Comparison of ENCODE assay signal across 10 mouse cellular contexts in the genomic region with DNA sequence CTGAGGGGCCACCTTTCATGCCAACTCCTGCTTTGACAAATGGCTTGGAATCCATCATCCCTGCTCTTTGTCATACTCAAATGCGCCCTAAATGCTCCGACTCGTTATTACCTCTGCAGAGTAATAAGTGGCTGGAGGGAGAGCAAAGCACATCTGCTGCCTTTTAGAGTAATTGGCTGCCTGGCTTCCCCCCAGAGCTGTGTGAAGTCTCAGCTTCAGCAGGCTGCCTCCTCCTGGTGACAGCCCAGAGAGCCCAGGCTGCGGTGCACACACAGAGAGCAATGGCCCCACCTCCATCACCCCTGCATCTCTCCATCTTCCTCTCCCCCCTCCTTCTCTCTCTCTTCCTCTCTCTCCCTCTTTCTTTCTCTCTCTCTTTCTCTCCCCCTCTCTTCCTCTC. TPM values are rescaled to one million over a fixed set of nuclear protein-coding genes. Genes with fewer than 3 reads are reported as not detected.
DNase-seq lines count a peak whose midpoint lies in the region; ATAC-seq lines count a peak whose summit lies in the region.
"Had no signal": no experiment of that assay in that cellular context is flagged by ENCODE, and none has a peak within 500 bp of the region (broad histone marks: within the 10 kb centered on the region; RNA-seq: fewer than 3 reads in every experiment).

No protein-coding gene starts in this region.

- DNase-seq in left cerebral cortex, postnatal 4 days: peak; percentile 37
- DNase-seq in left cerebral cortex, adult 11 months (ENCODE audit: low spot score): no peak
- peak; percentile 80 for DNase-seq in embryonic facial prominence, embryonic 14.5 days (ENCODE audit: low spot score)
- peak; percentile 64 for DNase-seq in limb, embryonic 10.5 days (ENCODE audit: low spot score)
- DNase-seq in layer of hippocampus, postnatal 36 days: no peak
- DNase-seq in layer of hippocampus, postnatal 25 days (ENCODE audit: extremely low spot score in 1 of 2, low spot score in 1 of 2): no peak

- no peak overlapping the region for H3K9ac ChIP-seq in embryonic facial prominence, embryonic 14.5 days (ENCODE audit: low read depth, low read length)
- no peak overlapping the region for H3K9ac ChIP-seq in stomach, embryonic 14.5 days (replicated peaks; ENCODE audit: low read depth, low read length)
- H3K9ac ChIP-seq in intestine, embryonic 15.5 days: no peak overlapping the region

- H3K4me2 ChIP-seq in embryonic facial prominence, embryonic 14.5 days (ENCODE audit: low read depth, low read length): peak overlapping the region; percentile 7; the same call in 1 of the 2 replicates
- H3K4me2 ChIP-seq in stomach, embryonic 14.5 days (replicated peaks; ENCODE audit: low read depth, low read length): no peak overlapping the region
- no peak overlapping the region for H3K4me2 ChIP-seq in intestine, embryonic 15.5 days (replicated peaks)

- no peak overlapping the region for H3K27ac ChIP-seq in embryonic facial prominence, embryonic 14.5 days (replicated peaks; ENCODE audit: low read depth, low read length)
- no peak overlapping the region; the same call in none of the 2 replicates for H3K27ac ChIP-seq in limb, embryonic 10.5 days
- H3K27ac ChIP-seq in stomach, embryonic 14.5 days (ENCODE audit: low read length): no peak overlapping the region
- H3K27ac ChIP-seq in intestine, embryonic 15.5 days: no peak overlapping the region

- ATAC-seq in embryonic facial prominence, embryonic 14.5 days (ENCODE audit: low read depth): peak; percentile 83
- 0 out of 2 replicates have a peak, but pooled peaks have one; percentile 43 for ATAC-seq in stomach, embryonic 14.5 days (ENCODE audit: insufficient number of reproducible peaks, insufficient read depth, low FRiP score, low read depth)
- ATAC-seq in intestine, embryonic 15.5 days: no peak

- intact Hi-C loops in left cerebral cortex, postnatal 4 days (cut with DNase I): no loop called here

- no peaks in the 10 kb centered on the region for H3K27me3 ChIP-seq in embryonic facial prominence, embryonic 14.5 days (replicated peaks; ENCODE audit: control insufficient read depth, insufficient read depth, low read length)
- H3K27me3 ChIP-seq in limb, embryonic 10.5 days (ENCODE audit: low read depth, poor library complexity, severe bottlenecking): peaks cover 22% of the 10 kb centered on the region
- H3K27me3 ChIP-seq in stomach, embryonic 14.5 days (ENCODE audit: control insufficient read depth, insufficient read depth, low read length): no peaks in the 10 kb centered on the region
- no peaks in the 10 kb centered on the region for H3K27me3 ChIP-seq in intestine, embryonic 15.5 days (replicated peaks)

- H3K4me1 ChIP-seq in embryonic facial prominence, embryonic 14.5 days (ENCODE audit: control insufficient read depth, insufficient read depth, low read length): peaks cover 8% of the 10 kb centered on the region; the same call in 1 of the 2 replicates
- H3K4me1 ChIP-seq in limb, embryonic 10.5 days: peaks cover 43% of the 10 kb centered on the region
- H3K4me1 ChIP-seq in stomach, embryonic 14.5 days (ENCODE audit: control insufficient read depth, insufficient read depth, low read length): peaks cover 21% of the 10 kb centered on the region; the same call in 1 of the 2 replicates
- peaks cover 6% of the 10 kb centered on the region; the same call in 1 of the 2 replicates for H3K4me1 ChIP-seq in intestine, embryonic 15.5 days (replicated peaks)

- H3K9me3 ChIP-seq in embryonic facial prominence, embryonic 14.5 days (ENCODE audit: control insufficient read depth, low read length): no peaks in the 10 kb centered on the region
- no peaks in the 10 kb centered on the region for H3K9me3 ChIP-seq in limb, embryonic 10.5 days (replicated peaks)
- no peaks in the 10 kb centered on the region for H3K9me3 ChIP-seq in stomach, embryonic 14.5 days (ENCODE audit: control insufficient read depth, low read depth, low read length)
- no peaks in the 10 kb centered on the region for H3K9me3 ChIP-seq in intestine, embryonic 15.5 days
- H3K9me3 ChIP-seq: megakaryocyte, embryonic 14.5 days had no signal

- H3K36me3 ChIP-seq in embryonic facial prominence, embryonic 14.5 days (ENCODE audit: control insufficient read depth, insufficient read depth, low read length): no peaks in the 10 kb centered on the region
- no peaks in the 10 kb centered on the region for H3K36me3 ChIP-seq in limb, embryonic 10.5 days
- no peaks in the 10 kb centered on the region for H3K36me3 ChIP-seq in stomach, embryonic 14.5 days (ENCODE audit: control insufficient read depth, insufficient read depth, low read length)
- H3K36me3 ChIP-seq in intestine, embryonic 15.5 days: no peaks in the 10 kb centered on the region

- 25% methylated on average over 4 of the region's 4 CpGs for WGBS in embryonic facial prominence, embryonic 14.5 days
- 8% methylated on average over 4 of the region's 4 CpGs for WGBS in limb, embryonic 10.5 days
- whole genome bisulfite sequencing in stomach, embryonic 14.5 days: 15% methylated on average over 4 of the region's 4 CpGs
- WGBS in intestine, embryonic 15.5 days: 31% methylated on average over 4 of the region's 4 CpGs

- H3K4me3 ChIP-seq in embryonic facial prominence, embryonic 14.5 days (ENCODE audit: low read depth, low read length): no peak overlapping the region
- no peak overlapping the region for H3K4me3 ChIP-seq in limb, embryonic 10.5 days
- H3K4me3 ChIP-seq in stomach, embryonic 14.5 days (ENCODE audit: low read depth, low read length): no peak overlapping the region
- no peak overlapping the region for H3K4me3 ChIP-seq in intestine, embryonic 15.5 days (replicated peaks)
- H3K4me3 ChIP-seq: erythroblast, embryonic 14.5 days; megakaryocyte, embryonic 14.5 days had no signal

RNA-seq across cellular contexts. Expression of a gene that starts 25.5 kb away (rescaled TPM):
- total RNA-seq in left cerebral cortex, postnatal 4 days (2021): 10 to 100 TPM; 17.9 to 21.9 TPM
- polyA plus RNA-seq in embryonic facial prominence, embryonic 14.5 days (2014; fragmentation: Nextera tagmentation; extraction: Ambion mirVana): 1.1 and 1.4 TPM in 2 replicates
- polyA plus RNA-seq in limb, embryonic 10.5 days (2016; fragmentation: Nextera tagmentation; extraction: Ambion mirVana): 0.15 TPM in 1 of 2 replicates, not detected in the other
- polyA plus RNA-seq in stomach, embryonic 14.5 days (2014; fragmentation: Nextera tagmentation; extraction: Ambion mirVana): 0.43 and 0.54 TPM in 2 replicates
- total RNA-seq in layer of hippocampus, postnatal 36 days (2021): 1 to 10 TPM; 1.2 to 1.6 TPM
- 1 to 10 TPM; 1.9 to 2.3 TPM for total RNA-seq in layer of hippocampus, postnatal 25 days (2021)
- 0.36 and 0.43 TPM in 2 replicates for polyA plus RNA-seq in intestine, embryonic 15.5 days (2015; fragmentation: Nextera tagmentation; extraction: Ambion mirVana)
- polyA plus RNA-seq: erythroblast, embryonic 14.5 days had no signal

Comparison
In these comparisons a context has a peak if more than half of its experiments do, and no peak if none do; other contexts are left out.
1. DNase-seq: peak in left cerebral cortex, postnatal 4 days (single experiment), embryonic facial prominence, embryonic 14.5 days (single experiment) and limb, embryonic 10.5 days (single experiment); none in left cerebral cortex, adult 11 months (single experiment), layer of hippocampus, postnatal 36 days (0 of 2) and layer of hippocampus, postnatal 25 days (0 of 2).